Mouse (Mus musculus): ENCODE data around the gene Sgf29. TPM values are rescaled to one million over a fixed set of nuclear protein-coding genes. Genes with fewer than 3 reads are reported as not detected.
A peak's percentile ranks its signal among the peaks of the same experiment; 100 is the strongest.

Gene Sgf29
- total and polyA plus RNA-seq, 3 experiments, result 21.6 to 25.5 (median 23.4) TPM

GRCm38 (mm10) chr7:126612736-126613135 lies 36.4 kb upstream of the Sgf29 start:
- intact Hi-C loops (cut with DNase I), result no loop called here
- DNase-seq, result no peak
- Histone ChIP-seq H3K4me1 (ENCODE audit: control insufficient read depth, insufficient read depth, low read length) (no peaks in the 10 kb centered on the region), H3K27ac (no peak overlapping the region), H3K36me3 (ENCODE audit: control insufficient read depth, insufficient read depth, low read length) (no peaks in the 10 kb centered on the region), H3K4me3 (no peak overlapping the region), H3K9ac (ENCODE audit: low read depth, low read length) (no peak overlapping the region), H3K27me3 (ENCODE audit: control insufficient read depth, insufficient read depth, low read length) (no peaks in the 10 kb centered on the region), H3K79me2 (replicated peaks; ENCODE audit: control insufficient read depth, insufficient read depth, low read length) (no peaks in the 10 kb centered on the region)
- WGBS, result 80% methylated on average over 3 of the region's 3 CpGs
- TF ChIP-seq POLR2A (IDR thresholded peaks at IDR 0.05; ENCODE audit: insufficient read depth, low read depth, low read length), result no peak
- no peak for TF ChIP-seq CTCF (IDR thresholded peaks at IDR 0.05)
- no peak for TF ChIP-seq EP300 (IDR thresholded peaks at IDR 0.05; ENCODE audit: insufficient read depth, low read depth, low read length)

- peaks cover 1% of the 10 kb centered on the region; the same call in 1 of the 2 replicates for H3K4me1 ChIP-seq (ENCODE audit: control insufficient read depth, insufficient read depth, low read length)
- H3K36me3 ChIP-seq (ENCODE audit: control insufficient read depth, insufficient read depth, low read length), result no peaks in the 10 kb centered on the region
- no peaks in the 10 kb centered on the region for H3K79me2 ChIP-seq (replicated peaks; ENCODE audit: control insufficient read depth, insufficient read depth, low read length)
- H3K27me3 ChIP-seq (ENCODE audit: control insufficient read depth, insufficient read depth, low read length), result no peaks in the 10 kb centered on the region
- no peak overlapping the region for H3K9ac ChIP-seq (ENCODE audit: low read depth, low read length)
- WGBS, result 66% methylated on average over 3 of the region's 3 CpGs
- intact Hi-C loops (cut with DNase I), result no loop called here
- TF ChIP-seq CTCF (IDR thresholded peaks at IDR 0.05) (0 out of 2 replicates have a peak, but pooled peaks have one; percentile 5), EP300 (IDR thresholded peaks at IDR 0.05; ENCODE audit: insufficient read depth, low read depth, low read length) (no peak), POLR2A (IDR thresholded peaks at IDR 0.05; ENCODE audit: insufficient read depth, low read depth, low read length) (no peak)
- no peak overlapping the region for H3K4me3 ChIP-seq
- DNase-seq, result no peak
- H3K27ac ChIP-seq, result no peak overlapping the region
These were observed 32.4 kb upstream of the Sgf29 start for GRCm38 (mm10) chr7:126616707-126617106.

GRCm38 (mm10) chr7:126619559-126620275 lies 29.4 kb upstream of the Sgf29 start:
- Histone ChIP-seq H3K27ac (no peak overlapping the region), H3K27me3 (ENCODE audit: control insufficient read depth, insufficient read depth, low read length) (no peaks in the 10 kb centered on the region), H3K36me3 (ENCODE audit: control insufficient read depth, insufficient read depth, low read length) (no peaks in the 10 kb centered on the region), H3K4me3 (no peak overlapping the region), H3K79me2 (replicated peaks; ENCODE audit: control insufficient read depth, insufficient read depth, low read length) (no peaks in the 10 kb centered on the region), H3K4me1 (ENCODE audit: control insufficient read depth, insufficient read depth, low read length) (peaks cover 1% of the 10 kb centered on the region; the same call in 1 of the 2 replicates), H3K9ac (ENCODE audit: low read depth, low read length) (no peak overlapping the region)
- WGBS, result 70% methylated on average over 10 of the region's 10 CpGs
- intact Hi-C loops (cut with DNase I), result no loop called here
- no peak for DNase-seq
- no peak for TF ChIP-seq CTCF (IDR thresholded peaks at IDR 0.05)
- TF ChIP-seq POLR2A (IDR thresholded peaks at IDR 0.05; ENCODE audit: insufficient read depth, low read depth, low read length), result no peak
- no peak for TF ChIP-seq EP300 (IDR thresholded peaks at IDR 0.05; ENCODE audit: insufficient read depth, low read depth, low read length)

GRCm38 (mm10) chr7:126621452-126622359 lies 27.4 kb upstream of the Sgf29 start:
- WGBS, result 61% methylated on average over 9 of the region's 9 CpGs
- Histone ChIP-seq H3K27ac (no peak overlapping the region), H3K27me3 (ENCODE audit: control insufficient read depth, insufficient read depth, low read length) (no peaks in the 10 kb centered on the region), H3K4me1 (ENCODE audit: control insufficient read depth, insufficient read depth, low read length) (peaks cover 7% of the 10 kb centered on the region), H3K79me2 (replicated peaks; ENCODE audit: control insufficient read depth, insufficient read depth, low read length) (no peaks in the 10 kb centered on the region), H3K36me3 (ENCODE audit: control insufficient read depth, insufficient read depth, low read length) (no peaks in the 10 kb centered on the region), H3K9ac (ENCODE audit: low read depth, low read length) (no peak overlapping the region), H3K4me3 (no peak overlapping the region)
- intact Hi-C loops (cut with DNase I), result no loop called here
- TF ChIP-seq CTCF (IDR thresholded peaks at IDR 0.05) (no peak), POLR2A (IDR thresholded peaks at IDR 0.05; ENCODE audit: insufficient read depth, low read depth, low read length) (no peak), EP300 (IDR thresholded peaks at IDR 0.05; ENCODE audit: insufficient read depth, low read depth, low read length) (no peak)
- peak in 1 of 2 experiments; percentile 15 for DNase-seq

- 53% methylated on average over 1 of the region's 1 CpGs for WGBS
- Histone ChIP-seq H3K36me3 (ENCODE audit: control insufficient read depth, insufficient read depth, low read length) (no peaks in the 10 kb centered on the region), H3K9ac (ENCODE audit: low read depth, low read length) (no peak overlapping the region), H3K27ac (no peak overlapping the region), H3K4me3 (no peak overlapping the region), H3K4me1 (ENCODE audit: control insufficient read depth, insufficient read depth, low read length) (peaks cover 9% of the 10 kb centered on the region), H3K79me2 (replicated peaks; ENCODE audit: control insufficient read depth, insufficient read depth, low read length) (no peaks in the 10 kb centered on the region), H3K27me3 (ENCODE audit: control insufficient read depth, insufficient read depth, low read length) (no peaks in the 10 kb centered on the region)
- intact Hi-C loops (cut with DNase I), result no loop called here
- no peak for DNase-seq
- TF ChIP-seq EP300 (IDR thresholded peaks at IDR 0.05; ENCODE audit: insufficient read depth, low read depth, low read length) (no peak), POLR2A (IDR thresholded peaks at IDR 0.05; ENCODE audit: insufficient read depth, low read depth, low read length) (no peak), CTCF (IDR thresholded peaks at IDR 0.05) (no peak)
These were observed 25.7 kb upstream of the Sgf29 start for GRCm38 (mm10) chr7:126623381-126623780.
